Comparison of ENCODE assay signal across 27 mouse cellular contexts in the genomic region with DNA sequence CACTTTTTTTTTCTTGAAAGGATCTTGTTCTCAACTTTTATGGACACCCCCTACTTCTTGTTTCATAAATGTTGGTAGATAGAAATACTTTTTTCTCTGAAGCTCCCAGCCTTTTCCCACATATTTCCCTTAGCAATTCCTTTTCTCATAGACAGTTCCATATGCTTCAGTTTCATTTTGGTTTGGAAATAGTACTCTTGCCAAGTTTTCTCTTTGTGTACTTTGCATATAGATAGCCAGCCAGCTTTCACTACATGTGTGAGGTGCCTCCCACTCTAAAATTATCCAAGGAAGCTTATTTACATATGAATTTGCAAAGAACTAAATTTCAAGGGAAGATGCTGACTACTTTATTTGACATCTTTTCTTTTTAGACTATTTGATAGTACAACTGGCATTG. TPM values are rescaled to one million over a fixed set of nuclear protein-coding genes. Genes with fewer than 3 reads are reported as not detected.
DNase-seq lines count a peak whose midpoint lies in the region; ATAC-seq lines count a peak whose summit lies in the region.
"Had no signal": no experiment of that assay in that cellular context is flagged by ENCODE, and none has a peak within 500 bp of the region (broad histone marks: within the 10 kb centered on the region; RNA-seq: fewer than 3 reads in every experiment).

No protein-coding gene starts in this region.

- peak; percentile 31 for DNase-seq in forebrain, embryonic 14.5 days (ENCODE audit: low spot score)
- peak; percentile 41 for DNase-seq in left cerebral cortex, adult 11 months (ENCODE audit: low spot score)
- DNase-seq in left cerebral cortex, postnatal 36 days (ENCODE audit: low spot score in 2 of 2): no peak
- DNase-seq in brain, embryonic 18.5 days (ENCODE audit: low read depth, low spot score): peak; percentile 2
- DNase-seq: adrenal gland, adult 2 months; adrenal gland, postnatal 14 days; cerebellum, adult 11 months; cerebellum, adult 9-11 months; cerebellum, postnatal 25 days; gastrocnemius, adult 2 months; gastrocnemius, postnatal 14 days; heart, adult 11 months; heart, postnatal 36 days; kidney, adult 11 months had no signal

- H3K4me1 ChIP-seq in forebrain, embryonic 14.5 days (ENCODE audit: control insufficient read depth, insufficient read depth, low read length): 0 out of 2 replicates have a peak, but pooled peaks cover 4% of the 10 kb centered on the region
- H3K4me1 ChIP-seq in forebrain, embryonic 13.5 days: peaks cover 10% of the 10 kb centered on the region
- H3K4me1 ChIP-seq: embryonic facial prominence, embryonic 12.5 days; embryonic facial prominence, embryonic 15.5 days; intestine, embryonic 15.5 days had no signal

- no peak overlapping the region for H3K9ac ChIP-seq in forebrain, embryonic 14.5 days (ENCODE audit: low read length)
- H3K9ac ChIP-seq in forebrain, embryonic 13.5 days: no peak overlapping the region
- H3K9ac ChIP-seq: embryonic facial prominence, embryonic 12.5 days; embryonic facial prominence, embryonic 15.5 days; hindbrain, embryonic 13.5 days; intestine, embryonic 15.5 days had no signal

- H3K27me3 ChIP-seq in forebrain, embryonic 14.5 days (replicated peaks; ENCODE audit: control insufficient read depth, insufficient read depth, low read length): no peaks in the 10 kb centered on the region
- H3K27me3 ChIP-seq in forebrain, embryonic 13.5 days: no peaks in the 10 kb centered on the region
- H3K27me3 ChIP-seq: embryonic facial prominence, embryonic 15.5 days; intestine, embryonic 15.5 days had no signal

- H3K36me3 ChIP-seq in forebrain, embryonic 14.5 days (ENCODE audit: control insufficient read depth, insufficient read depth, low read length): no peaks in the 10 kb centered on the region; the same call in 1 of the 2 replicates
- H3K36me3 ChIP-seq in forebrain, embryonic 13.5 days (ENCODE audit: poor library complexity, severe bottlenecking): peaks cover 6% of the 10 kb centered on the region; the same call in 1 of the 2 replicates
- H3K36me3 ChIP-seq: embryonic facial prominence, embryonic 12.5 days; hindbrain, embryonic 13.5 days; intestine, embryonic 15.5 days had no signal

- no peak overlapping the region for H3K27ac ChIP-seq in forebrain, embryonic 14.5 days (ENCODE audit: low read depth, low read length)
- H3K27ac ChIP-seq in forebrain, embryonic 13.5 days: no peak overlapping the region
- H3K27ac ChIP-seq: embryonic facial prominence, embryonic 12.5 days; embryonic facial prominence, embryonic 15.5 days; hindbrain, embryonic 10.5 days; hindbrain, embryonic 13.5 days; intestine, embryonic 15.5 days had no signal

- intact Hi-C loops in left cerebral cortex, postnatal 36 days (cut with DNase I): no loop called here

- no peak for ATAC-seq in forebrain, embryonic 14.5 days
- no peak for ATAC-seq in forebrain, embryonic 13.5 days
- no peak for ATAC-seq in activated CD4-positive, CD25-positive, alpha-beta regulatory T cell, adult 4 months
- ATAC-seq: forebrain, embryonic 16.5 days; hindbrain, embryonic 16.5 days; intestine, embryonic 15.5 days; Patski had no signal

- H3K9me3 ChIP-seq in forebrain, embryonic 14.5 days (replicated peaks; ENCODE audit: control insufficient read depth, low read length): no peaks in the 10 kb centered on the region
- H3K9me3 ChIP-seq in forebrain, embryonic 13.5 days (replicated peaks): no peaks in the 10 kb centered on the region
- H3K9me3 ChIP-seq: embryonic facial prominence, embryonic 12.5 days; embryonic facial prominence, embryonic 15.5 days; hindbrain, embryonic 10.5 days; hindbrain, embryonic 13.5 days; intestine, embryonic 15.5 days had no signal

- no peak overlapping the region for H3K4me3 ChIP-seq in forebrain, embryonic 14.5 days (ENCODE audit: low read depth, low read length)
- no peak overlapping the region for H3K4me3 ChIP-seq in forebrain, embryonic 13.5 days
- H3K4me3 ChIP-seq: embryonic facial prominence, embryonic 12.5 days; embryonic facial prominence, embryonic 15.5 days; gastrocnemius, adult 2 months; hindbrain, embryonic 10.5 days; hindbrain, embryonic 13.5 days; intestine, embryonic 15.5 days had no signal

- no peak overlapping the region for H3K4me2 ChIP-seq in forebrain, embryonic 14.5 days (ENCODE audit: low read length)
- no peak overlapping the region for H3K4me2 ChIP-seq in forebrain, embryonic 13.5 days
- H3K4me2 ChIP-seq: embryonic facial prominence, embryonic 12.5 days; embryonic facial prominence, embryonic 15.5 days; heart, embryonic 11.5 days; hindbrain, embryonic 13.5 days; intestine, embryonic 15.5 days had no signal

RNA-seq across cellular contexts. Expression of gene Piga, which starts 1.6 kb away (rescaled TPM):
- 7.6 and 7.7 TPM in 2 replicates for polyA plus RNA-seq in forebrain, embryonic 14.5 days (2014; fragmentation: Nextera tagmentation; extraction: Ambion mirVana)
- 10.7 TPM in 2 replicates for polyA plus RNA-seq in forebrain, embryonic 13.5 days (2015; fragmentation: Nextera tagmentation; extraction: Ambion mirVana)
- total RNA-seq in left cerebral cortex, postnatal 36 days (2021): 1 to 10 TPM; 5.8 to 7.2 TPM
- polyA plus RNA-seq in activated CD4-positive, CD25-positive, alpha-beta regulatory T cell, adult 4 months (2017; shearing (Covaris generic)): 1 to 10 TPM; 6.6 to 8.2 TPM

RNA-seq across cellular contexts. Expression of gene Asb11, which starts 18.8 kb away (rescaled TPM):
- polyA plus RNA-seq in forebrain, embryonic 14.5 days (2014; fragmentation: Nextera tagmentation; extraction: Ambion mirVana): 0.12 TPM in 1 of 2 replicates, not detected in the other
- not detected in 2 replicates for polyA plus RNA-seq in forebrain, embryonic 13.5 days (2015; fragmentation: Nextera tagmentation; extraction: Ambion mirVana)
- total RNA-seq in left cerebral cortex, postnatal 36 days (2021): 1 to 10 TPM; 4.9 to 8.0 TPM
- not detected for polyA plus RNA-seq in activated CD4-positive, CD25-positive, alpha-beta regulatory T cell, adult 4 months (2017; shearing (Covaris generic))
- total RNA-seq: adrenal gland, postnatal 14 days; common myeloid progenitor, adult 5-6 weeks had no signal
- polyA plus RNA-seq: embryonic facial prominence, embryonic 12.5 days; embryonic facial prominence, embryonic 15.5 days; forebrain, embryonic 11.5 days; forebrain, embryonic 16.5 days; hindbrain, embryonic 10.5 days; hindbrain, embryonic 13.5 days; hindbrain, embryonic 16.5 days; Patski had no signal

RNA-seq across cellular contexts. Expression of gene Vegfd, which starts 44.8 kb away (rescaled TPM):
- 0.67 and 1.1 TPM in 2 replicates for polyA plus RNA-seq in forebrain, embryonic 14.5 days (2014; fragmentation: Nextera tagmentation; extraction: Ambion mirVana)
- 0.23 and 0.35 TPM in 2 replicates for polyA plus RNA-seq in forebrain, embryonic 13.5 days (2015; fragmentation: Nextera tagmentation; extraction: Ambion mirVana)
- total RNA-seq in left cerebral cortex, postnatal 36 days (2021): 1 to 10 TPM; 1.8 to 2.3 TPM
- polyA plus RNA-seq in activated CD4-positive, CD25-positive, alpha-beta regulatory T cell, adult 4 months (2017; shearing (Covaris generic)): not detected
- total RNA-seq: common myeloid progenitor, adult 5-6 weeks had no signal

Comparison
In these comparisons a context has a peak if more than half of its experiments do, and no peak if none do; other contexts are left out.
1. DNase-seq: peak in forebrain, embryonic 14.5 days (single experiment), left cerebral cortex, adult 11 months (single experiment) and brain, embryonic 18.5 days (single experiment); none in left cerebral cortex, postnatal 36 days (0 of 2).